Mouse (Mus musculus): ENCODE data around the gene 4930544D05Rik.

- TF ChIP-seq POLR2A (IDR thresholded peaks at IDR 0.05; ENCODE audit: low read depth, low read length), result no peak
- TF ChIP-seq CTCF (IDR thresholded peaks at IDR 0.05; ENCODE audit: borderline replicate concordance, insufficient read depth, low read length), result no peak
Measured at GRCm38 (mm10) chr11:70578962-70579361, 36.7 kb upstream of the 4930544D05Rik start.
